Mouse (Mus musculus) heart, embryonic 16.5 days (tissue): Measurements from ENCODE around the gene Fryl. TPM values are rescaled to one million over a fixed set of nuclear protein-coding genes. Genes with fewer than 3 reads are reported as not detected.

Experiments
- ATAC-seq: fragments of 200-750 bp; cut with Nextera tagmentation; replicated peaks from 2 replicates; pipeline ENCODE4 v1.8.0; 2017; ENCODE audit warnings: moderate number of reproducible peaks; ENCODE audit not compliant: insufficient read depth, low FRiP score; ENCODE audit errors: extremely low read depth
- H3K27ac ChIP-seq: fragments of 300-500 bp; sonication (generic); 2 replicates; pipeline ENCODE4 v1.5.1; 2014; ENCODE audit warnings: mild to moderate bottlenecking, low read length, control low read depth, moderate library complexity
- H3K27me3 ChIP-seq: fragments of 300-500 bp; sonication (generic); 2 replicates; pipeline ENCODE4 v1.6.1; 2014; ENCODE audit warnings: low read length, mixed read lengths; ENCODE audit not compliant: control insufficient read depth, insufficient read depth
- H3K36me3 ChIP-seq: fragments of 300-500 bp; sonication (generic); 2 replicates; pipeline ENCODE4 v1.6.1; 2014; ENCODE audit not compliant: control insufficient read depth, insufficient read depth
- H3K4me1 ChIP-seq: fragments of 300-500 bp; sonication (generic); 2 replicates; pipeline ENCODE4 v1.6.1; 2014; ENCODE audit warnings: low read length, mixed read lengths; ENCODE audit not compliant: control insufficient read depth, insufficient read depth
- H3K4me2 ChIP-seq: fragments of 300-500 bp; sonication (generic); 2 replicates; pipeline ENCODE4 v1.6.1; 2014; ENCODE audit warnings: low read depth, mild to moderate bottlenecking, control low read depth, low read length
- H3K4me3 ChIP-seq: fragments of 300-500 bp; sonication (generic); 2 replicates; pipeline ENCODE4 v1.5.1; 2014; ENCODE audit warnings: mild to moderate bottlenecking, control low read depth, low read length
- H3K9ac ChIP-seq: fragments of 300-500 bp; sonication (generic); 2 replicates; pipeline ENCODE4 v1.6.1; 2014; ENCODE audit warnings: low read length, control low read depth
- H3K9me3 ChIP-seq: fragments of 300-500 bp; sonication (generic); replicated peaks from 2 replicates; pipeline ENCODE4 v1.6.1; 2016; ENCODE audit warnings: low read length; ENCODE audit not compliant: control insufficient read depth
- WGBS: fragments of 180-500 bp; shearing (Covaris S2); extraction: QIAGEN DNeasy Blood & Tissue Kit; methylation state at CpG from one replicate; pipeline ENCODE4 v1.1.7; 2014; 5-methylcytosine and 5-hydroxymethylcytosine counted together
- polyA plus RNA-seq: library from polyadenylated mRNA; unstranded; fragments of >200 nt; fragmentation: Nextera tagmentation; extraction: Ambion mirVana; gene quantifications from 2 replicates; pipeline ENCODE4 v1.2.1, GENCODE M21; 2015

Fryl gene
- polyA plus RNA-seq, 1 experiment from 2014 or later = 25.5 TPM

DNA sequence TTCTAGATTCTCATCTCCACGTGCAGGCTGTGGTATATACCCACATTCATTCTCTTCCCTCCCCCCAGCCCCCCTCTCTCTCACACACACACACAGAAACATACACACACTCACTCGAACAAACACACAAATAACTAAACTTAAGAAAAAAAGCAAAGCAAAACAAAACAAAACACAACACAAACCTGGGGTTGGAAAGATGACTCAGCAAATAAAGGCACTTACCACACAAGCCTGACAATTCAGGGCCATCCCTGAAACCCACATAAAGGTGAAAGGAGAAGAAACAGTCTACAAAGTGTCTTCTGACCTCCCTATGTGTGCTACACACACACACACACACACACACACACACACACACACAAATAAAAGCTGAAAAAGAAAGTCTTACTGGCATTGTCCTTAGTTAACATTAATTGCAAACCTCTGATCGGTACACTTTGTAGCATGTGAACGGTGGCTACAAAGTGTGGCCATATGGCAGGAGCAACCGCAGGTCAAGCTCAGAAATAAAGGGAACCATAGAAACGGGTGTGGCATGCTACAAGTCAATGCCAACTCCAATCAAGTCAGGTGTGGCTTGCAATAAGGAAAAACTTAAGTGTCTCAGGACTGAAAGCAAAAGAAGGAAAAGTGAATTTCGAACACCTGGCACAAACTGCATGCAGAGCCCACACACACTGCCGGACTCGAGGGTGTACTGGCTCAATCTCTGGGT is 66.8 kb downstream of the Fryl start:
- H3K27me3 ChIP-seq = no peaks in the 10 kb centered on the region
- no peak overlapping the region for H3K9ac ChIP-seq
- no peak overlapping the region for H3K27ac ChIP-seq
- H3K4me1 ChIP-seq = peaks cover 29% of the 10 kb centered on the region
- ATAC-seq = no peak
- 0 out of 2 replicates have a peak, but pooled peaks cover 2% of the 10 kb centered on the region for H3K9me3 ChIP-seq
- H3K36me3 ChIP-seq = no peaks in the 10 kb centered on the region; the same call in 1 of the 2 replicates
- 86% methylated on average over 9 of the region's 9 CpGs for WGBS
- no peak overlapping the region for H3K4me3 ChIP-seq
- H3K4me2 ChIP-seq = no peak overlapping the region

DNA sequence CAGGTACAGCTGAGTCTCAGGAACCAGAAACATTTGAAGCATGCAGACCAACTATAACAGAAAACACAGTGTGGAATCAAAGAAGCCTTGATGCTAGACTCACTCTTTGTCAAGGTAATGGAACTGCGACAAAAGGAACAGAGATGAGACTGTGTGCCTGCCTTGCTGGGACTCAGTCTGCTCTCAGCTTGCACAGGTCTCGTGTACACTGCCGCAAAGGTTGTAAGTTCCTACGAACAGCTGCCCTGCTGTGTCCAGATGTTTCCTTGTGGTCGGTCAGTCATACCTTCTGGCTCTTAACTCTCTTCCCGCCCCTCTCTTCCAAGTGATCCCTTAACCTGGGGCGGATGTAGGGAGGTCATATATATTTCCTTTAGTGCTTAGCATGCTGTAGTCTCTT is 67.8 kb downstream of the Fryl start:
- Histone ChIP-seq H3K4me2 (no peak overlapping the region), H3K27me3 (no peaks in the 10 kb centered on the region), H3K36me3 (no peaks in the 10 kb centered on the region), H3K4me3 (no peak overlapping the region), H3K9me3 (0 out of 2 replicates have a peak, but pooled peaks cover 2% of the 10 kb centered on the region), H3K4me1 (peaks cover 21% of the 10 kb centered on the region), H3K27ac (no peak overlapping the region), H3K9ac (no peak overlapping the region)
- ATAC-seq = no peak
- 67% methylated on average over 7 of the region's 7 CpGs for WGBS

DNA sequence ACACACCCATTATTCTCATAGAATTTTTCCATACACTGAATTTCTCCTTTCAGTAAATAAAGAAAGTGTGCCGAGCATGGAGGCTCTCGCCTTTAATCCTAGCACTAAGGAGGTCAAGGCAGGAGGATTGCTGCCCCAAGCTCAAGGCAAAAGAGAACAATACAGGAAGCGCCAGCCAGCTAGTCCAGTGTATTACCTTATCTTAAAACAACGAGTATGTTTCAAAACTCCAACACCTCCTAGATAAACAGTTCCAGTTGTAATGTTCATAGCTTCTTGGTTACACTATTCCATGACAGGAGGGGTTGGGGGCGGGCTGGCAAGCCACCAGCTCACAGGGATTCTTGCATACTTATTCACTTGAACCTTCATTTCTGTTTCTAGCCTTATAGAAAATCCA is 68.3 kb downstream of the Fryl start:
- peaks cover 17% of the 10 kb centered on the region for H3K4me1 ChIP-seq
- H3K9ac ChIP-seq = no peak overlapping the region
- H3K4me2 ChIP-seq = no peak overlapping the region
- H3K36me3 ChIP-seq = no peaks in the 10 kb centered on the region
- 0 out of 2 replicates have a peak, but pooled peaks cover 2% of the 10 kb centered on the region for H3K9me3 ChIP-seq
- no peaks in the 10 kb centered on the region for H3K27me3 ChIP-seq
- 53% methylated on average over 5 of the region's 5 CpGs for WGBS
- no peak overlapping the region for H3K4me3 ChIP-seq
- no peak overlapping the region for H3K27ac ChIP-seq
- ATAC-seq = no peak

DNA sequence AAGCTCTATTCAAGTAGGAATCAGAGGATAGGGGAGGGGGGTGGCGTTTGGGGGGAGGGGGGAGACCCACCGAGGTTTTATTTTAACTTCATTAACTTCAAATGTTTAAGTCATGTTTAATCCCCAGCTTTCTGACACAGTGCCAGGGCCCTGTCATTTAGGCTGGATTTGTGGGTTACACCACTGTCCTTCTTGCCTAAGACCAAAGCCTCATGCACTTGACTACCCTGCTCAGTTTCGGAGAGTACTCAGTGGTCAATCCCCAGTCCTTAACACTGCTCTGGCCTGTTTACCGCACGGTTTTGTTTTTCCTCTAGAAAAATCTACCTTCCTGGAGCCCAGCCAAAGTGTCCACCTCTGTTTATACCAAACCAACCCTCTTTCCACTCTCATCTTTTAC is 69.5 kb downstream of the Fryl start:
- Histone ChIP-seq H3K9ac (no peak overlapping the region), H3K4me1 (peaks cover 13% of the 10 kb centered on the region), H3K4me3 (no peak overlapping the region), H3K9me3 (0 out of 2 replicates have a peak, but pooled peaks cover 2% of the 10 kb centered on the region), H3K27ac (no peak overlapping the region), H3K36me3 (no peaks in the 10 kb centered on the region), H3K27me3 (no peaks in the 10 kb centered on the region), H3K4me2 (no peak overlapping the region)
- WGBS = 79% methylated on average over 5 of the region's 5 CpGs
- no peak for ATAC-seq

DNA sequence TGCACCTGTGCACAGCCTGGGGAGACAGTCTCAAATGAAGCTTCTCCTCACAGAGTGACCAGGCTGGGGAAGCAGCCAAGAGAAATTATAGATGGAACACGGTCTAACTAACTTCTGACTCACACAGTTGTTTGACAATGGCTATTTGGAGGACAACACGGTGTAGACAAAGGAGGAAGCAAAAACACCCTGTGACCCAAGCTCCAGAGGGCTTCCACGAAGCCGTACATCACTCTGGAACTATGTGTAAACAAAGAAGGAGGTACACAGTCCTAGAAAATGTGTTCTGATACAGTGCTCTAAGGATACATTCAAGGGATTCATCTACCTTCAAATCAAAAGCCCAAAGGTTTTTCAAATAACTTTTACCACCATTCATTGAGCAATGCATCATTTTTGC is 71.0 kb downstream of the Fryl start:
- H3K9me3 ChIP-seq = 0 out of 2 replicates have a peak, but pooled peaks cover 2% of the 10 kb centered on the region
- no peak for ATAC-seq
- H3K36me3 ChIP-seq = no peaks in the 10 kb centered on the region
- WGBS = 70% methylated on average over 4 of the region's 4 CpGs
- H3K4me3 ChIP-seq = no peak overlapping the region
- H3K4me2 ChIP-seq = no peak overlapping the region
- no peaks in the 10 kb centered on the region for H3K27me3 ChIP-seq
- H3K27ac ChIP-seq = no peak overlapping the region
- peaks cover 10% of the 10 kb centered on the region for H3K4me1 ChIP-seq
- no peak overlapping the region for H3K9ac ChIP-seq

DNA sequence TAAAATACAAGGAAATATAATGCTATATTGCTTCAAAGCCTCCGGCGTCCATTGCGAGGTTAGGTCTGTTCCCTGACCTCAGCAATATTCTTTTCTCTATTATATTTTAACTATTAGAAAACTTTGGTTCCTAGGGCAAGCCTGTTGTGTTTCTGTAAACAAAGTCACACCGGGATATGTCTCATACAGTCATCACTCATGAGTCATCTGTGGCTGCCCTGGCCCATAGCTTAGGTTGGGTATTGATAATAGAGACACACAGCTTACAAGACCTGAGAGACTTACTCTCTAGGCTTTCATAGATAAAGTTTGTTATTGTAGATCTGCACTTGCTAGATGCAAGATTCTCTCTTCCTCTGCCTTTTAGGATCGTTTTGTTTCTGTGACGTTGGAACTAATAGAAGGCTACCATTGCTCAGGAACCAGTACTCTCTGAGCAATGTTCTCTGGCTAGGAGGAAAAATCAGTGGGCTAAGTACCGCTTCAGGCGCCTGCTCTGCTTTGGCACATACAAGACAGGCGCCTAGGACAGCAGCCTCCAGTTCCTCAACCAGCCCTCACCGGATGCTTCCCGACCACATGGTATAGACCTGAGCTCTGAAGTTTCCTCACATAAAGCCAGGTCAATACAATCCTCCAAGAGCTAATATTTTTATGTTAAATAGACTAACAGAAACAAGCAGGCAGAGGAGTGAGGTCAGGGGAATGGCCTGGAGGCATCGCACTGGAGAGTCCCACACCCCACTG is 73.5 kb downstream of the Fryl start:
- no peak overlapping the region for H3K9ac ChIP-seq
- no peak for ATAC-seq
- no peaks in the 10 kb centered on the region for H3K9me3 ChIP-seq
- no peaks in the 10 kb centered on the region for H3K27me3 ChIP-seq
- WGBS = 84% methylated on average over 12 of the region's 12 CpGs
- no peak overlapping the region for H3K27ac ChIP-seq
- no peak overlapping the region for H3K4me3 ChIP-seq
- no peaks in the 10 kb centered on the region for H3K4me1 ChIP-seq
- H3K4me2 ChIP-seq = no peak overlapping the region
- no peaks in the 10 kb centered on the region for H3K36me3 ChIP-seq

DNA sequence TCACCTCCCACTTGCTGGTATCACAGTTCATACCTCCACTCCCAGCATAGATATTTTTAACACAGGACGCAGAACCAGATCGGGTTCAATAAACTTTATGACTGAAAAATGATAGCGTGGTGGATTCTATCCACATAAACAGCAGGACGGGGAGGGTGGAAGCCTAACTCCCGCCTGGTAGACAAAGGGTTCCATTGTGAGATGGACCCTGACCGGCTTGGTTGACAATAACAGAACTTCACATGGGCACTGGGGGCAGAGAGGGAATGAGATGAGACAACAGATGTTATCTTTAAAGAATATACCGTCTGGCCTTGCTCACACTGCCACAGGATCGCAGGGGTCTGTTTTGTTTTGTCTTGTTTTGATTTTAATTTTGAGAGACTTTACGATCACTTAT is 74.2 kb downstream of the Fryl start:
- 68% methylated on average over 9 of the region's 9 CpGs for WGBS
- Histone ChIP-seq H3K27me3 (no peaks in the 10 kb centered on the region), H3K4me2 (no peak overlapping the region), H3K4me3 (no peak overlapping the region), H3K4me1 (no peaks in the 10 kb centered on the region), H3K9me3 (no peaks in the 10 kb centered on the region), H3K36me3 (no peaks in the 10 kb centered on the region), H3K27ac (no peak overlapping the region), H3K9ac (no peak overlapping the region)
- no peak for ATAC-seq

DNA sequence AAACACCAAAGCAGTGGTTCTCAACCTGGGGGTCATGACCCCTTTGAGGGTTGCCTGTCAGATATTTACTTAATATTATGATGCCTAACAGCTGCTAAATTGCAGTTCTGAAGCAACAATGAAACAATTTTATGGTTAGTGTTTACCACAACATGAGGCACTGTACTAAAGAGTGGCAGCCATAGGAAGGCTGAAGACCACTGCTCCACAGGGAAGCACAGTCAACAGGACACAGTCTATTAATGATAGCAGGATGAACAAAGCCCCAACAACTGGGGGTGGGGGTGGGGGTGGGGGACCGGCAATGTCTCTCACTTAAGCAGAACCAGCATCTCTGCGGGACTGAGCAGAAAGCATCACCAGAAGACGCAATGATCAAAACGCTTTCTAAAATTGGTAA is 80.1 kb downstream of the Fryl start:
- H3K4me3 ChIP-seq = no peak overlapping the region
- H3K9ac ChIP-seq = no peak overlapping the region
- H3K4me1 ChIP-seq = peaks cover 14% of the 10 kb centered on the region
- no peaks in the 10 kb centered on the region for H3K36me3 ChIP-seq
- no peak overlapping the region for H3K4me2 ChIP-seq
- H3K27ac ChIP-seq = no peak overlapping the region
- no peaks in the 10 kb centered on the region for H3K9me3 ChIP-seq
- no peaks in the 10 kb centered on the region for H3K27me3 ChIP-seq
- WGBS = 80% methylated on average over 4 of the region's 4 CpGs
- no peak for ATAC-seq

DNA sequence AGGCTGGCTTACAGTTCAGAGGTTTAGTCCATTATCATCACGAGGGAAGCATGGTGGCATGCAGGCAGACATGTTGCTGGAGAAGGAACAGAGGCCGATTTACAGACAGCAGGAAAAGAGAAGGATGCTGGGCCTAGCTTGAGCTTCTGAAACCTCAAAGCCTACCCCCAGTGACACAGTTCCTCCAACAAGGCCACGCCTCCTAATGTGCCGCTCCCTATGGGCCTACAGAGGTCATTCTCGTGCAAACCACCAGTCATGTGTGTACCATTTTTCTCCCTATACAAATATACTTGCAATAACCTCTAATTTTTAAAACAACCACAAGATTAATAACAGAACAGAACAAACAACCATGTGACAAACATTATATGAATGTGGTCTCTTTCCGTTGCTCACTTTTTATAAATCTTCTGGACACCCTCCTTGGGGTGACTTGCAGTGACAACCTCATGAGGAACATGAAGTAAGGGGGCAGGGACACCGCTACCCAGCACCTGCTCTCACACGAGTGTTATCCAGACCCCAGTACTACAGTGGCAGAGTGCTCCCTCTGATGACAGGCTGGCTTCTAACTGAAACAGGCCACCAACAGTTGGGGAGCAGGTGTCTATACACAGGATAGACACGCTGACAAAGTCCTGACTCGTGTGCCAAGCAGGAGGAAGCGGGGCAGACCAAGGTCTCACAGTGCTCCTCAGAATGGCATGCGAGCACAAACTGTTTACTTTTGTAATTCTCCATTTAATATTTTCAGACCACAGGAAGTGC is 80.9 kb downstream of the Fryl start:
- Histone ChIP-seq H3K4me2 (no peak overlapping the region), H3K36me3 (no peaks in the 10 kb centered on the region), H3K4me1 (peaks cover 16% of the 10 kb centered on the region), H3K9ac (no peak overlapping the region), H3K27me3 (no peaks in the 10 kb centered on the region), H3K9me3 (no peaks in the 10 kb centered on the region), H3K4me3 (no peak overlapping the region), H3K27ac (no peak overlapping the region)
- WGBS = 86% methylated on average over 12 of the region's 12 CpGs
- ATAC-seq = no peak
